Mouse (Mus musculus): ENCODE measurements at regions not wholly inside any gene's neighbourhood (a gene's known extent, or its start where the extent isn't known, plus 50 kb on each side); places are given as distances from the start of the nearest gene placed in this dataset.
A peak's percentile ranks its signal among the peaks of the same experiment; 100 is the strongest.

DNA sequence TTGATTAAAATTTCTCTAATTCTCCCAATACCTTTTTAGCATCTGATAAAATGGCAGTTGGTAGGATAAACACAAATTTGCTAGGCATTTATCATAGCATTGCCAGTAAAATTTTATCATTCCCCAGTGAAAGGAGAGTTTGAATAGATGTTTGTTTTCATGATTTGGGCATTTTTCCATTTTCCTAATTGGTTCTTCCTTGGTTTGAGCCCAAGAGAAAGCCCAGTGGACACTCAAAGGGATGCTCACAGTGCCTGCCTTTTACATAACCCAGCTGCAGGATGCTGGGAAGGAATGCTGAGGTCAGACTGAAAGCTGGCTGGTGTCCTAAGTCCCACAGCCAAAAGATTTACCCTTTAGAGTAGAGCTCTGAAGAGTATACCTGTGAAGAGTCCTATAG is 95.4 kb upstream of the Ogfrl1 start:
- no peaks in the 10 kb centered on the region for H3K9me3 ChIP-seq (ENCODE audit: control insufficient read depth, low read length)
- no peak overlapping the region for H3K9ac ChIP-seq (replicated peaks; ENCODE audit: low read depth, low read length)
- H3K27ac ChIP-seq (ENCODE audit: low read length), result no peak overlapping the region
- ATAC-seq, result no peak
- H3K4me1 ChIP-seq (replicated peaks; ENCODE audit: control insufficient read depth, insufficient read depth, low read length), result peaks cover 13% of the 10 kb centered on the region
- H3K4me2 ChIP-seq (ENCODE audit: low read length), result no peak overlapping the region
- no peaks in the 10 kb centered on the region for H3K36me3 ChIP-seq (ENCODE audit: control insufficient read depth, insufficient read depth)
- H3K4me3 ChIP-seq (replicated peaks; ENCODE audit: low read length), result no peak overlapping the region
- no peaks in the 10 kb centered on the region for H3K27me3 ChIP-seq (replicated peaks; ENCODE audit: control insufficient read depth, insufficient read depth, low read length)

- H3K4me2 ChIP-seq (ENCODE audit: low read length), result peak overlapping the region; percentile 31
- no peak overlapping the region for H3K9ac ChIP-seq (replicated peaks; ENCODE audit: low read depth, low read length)
- no peak overlapping the region for H3K4me3 ChIP-seq (replicated peaks; ENCODE audit: low read length)
- WGBS, result 29% methylated on average over 4 of the region's 4 CpGs
- H3K27ac ChIP-seq (ENCODE audit: low read length), result no peak overlapping the region
- ATAC-seq, result peak; percentile 51
- no peaks in the 10 kb centered on the region for H3K9me3 ChIP-seq (ENCODE audit: control insufficient read depth, low read length)
- H3K4me1 ChIP-seq (replicated peaks; ENCODE audit: control insufficient read depth, insufficient read depth, low read length), result peaks cover 8% of the 10 kb centered on the region
- no peaks in the 10 kb centered on the region for H3K36me3 ChIP-seq (ENCODE audit: control insufficient read depth, insufficient read depth)
- H3K27me3 ChIP-seq (replicated peaks; ENCODE audit: control insufficient read depth, insufficient read depth, low read length), result no peaks in the 10 kb centered on the region
Observed at GRCm38 (mm10) chr1:23495412-23495811, 97.8 kb upstream of the Ogfrl1 start.

GRCm38 (mm10) chr1:23520113-23520512 is 122.5 kb upstream of the Ogfrl1 start:
- no peak overlapping the region for H3K4me2 ChIP-seq (ENCODE audit: low read length)
- no peaks in the 10 kb centered on the region for H3K27me3 ChIP-seq (replicated peaks; ENCODE audit: control insufficient read depth, insufficient read depth, low read length)
- no peak overlapping the region for H3K27ac ChIP-seq (ENCODE audit: low read length)
- H3K9ac ChIP-seq (replicated peaks; ENCODE audit: low read depth, low read length), result no peak overlapping the region
- no peak for ATAC-seq
- no peaks in the 10 kb centered on the region for H3K9me3 ChIP-seq (ENCODE audit: control insufficient read depth, low read length)
- no peak overlapping the region for H3K4me3 ChIP-seq (replicated peaks; ENCODE audit: low read length)
- 13% methylated on average over 2 of the region's 2 CpGs for WGBS
- no peaks in the 10 kb centered on the region for H3K4me1 ChIP-seq (replicated peaks; ENCODE audit: control insufficient read depth, insufficient read depth, low read length)
- H3K36me3 ChIP-seq (ENCODE audit: control insufficient read depth, insufficient read depth), result no peaks in the 10 kb centered on the region

DNA sequence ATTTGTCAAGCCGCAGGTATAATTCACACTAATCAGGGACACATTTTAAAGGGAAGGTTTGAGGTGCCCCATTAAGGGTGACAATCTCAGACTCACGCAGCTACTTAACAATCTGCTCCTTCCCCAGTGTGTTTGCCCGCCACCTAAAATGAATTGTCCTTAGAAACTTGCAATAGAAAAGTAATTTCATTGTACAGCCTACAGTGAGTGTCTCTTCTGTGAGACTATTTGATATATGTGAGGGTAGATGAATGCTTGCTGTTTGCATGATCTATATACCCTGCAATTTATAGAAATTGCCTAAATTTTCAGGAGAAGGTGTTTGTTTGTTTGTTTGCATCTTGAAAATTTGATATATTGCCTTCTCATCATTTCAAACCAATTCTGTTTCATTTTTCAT is 135.1 kb upstream of the Ogfrl1 start:
- 60% methylated on average over 3 of the region's 3 CpGs for WGBS
- Histone ChIP-seq H3K4me3 (replicated peaks; ENCODE audit: low read length) (no peak overlapping the region), H3K27me3 (replicated peaks; ENCODE audit: control insufficient read depth, insufficient read depth, low read length) (no peaks in the 10 kb centered on the region), H3K4me1 (replicated peaks; ENCODE audit: control insufficient read depth, insufficient read depth, low read length) (no peaks in the 10 kb centered on the region), H3K9me3 (ENCODE audit: control insufficient read depth, low read length) (no peaks in the 10 kb centered on the region), H3K36me3 (ENCODE audit: control insufficient read depth, insufficient read depth) (no peaks in the 10 kb centered on the region), H3K27ac (ENCODE audit: low read length) (no peak overlapping the region), H3K4me2 (ENCODE audit: low read length) (no peak overlapping the region), H3K9ac (replicated peaks; ENCODE audit: low read depth, low read length) (no peak overlapping the region)
- no peak for ATAC-seq

- Histone ChIP-seq H3K9ac (replicated peaks; ENCODE audit: low read depth, low read length) (no peak overlapping the region), H3K4me3 (replicated peaks; ENCODE audit: low read length) (no peak overlapping the region), H3K9me3 (ENCODE audit: control insufficient read depth, low read length) (no peaks in the 10 kb centered on the region), H3K27ac (ENCODE audit: low read length) (no peak overlapping the region), H3K4me2 (ENCODE audit: low read length) (no peak overlapping the region), H3K4me1 (replicated peaks; ENCODE audit: control insufficient read depth, insufficient read depth, low read length) (no peaks in the 10 kb centered on the region), H3K27me3 (replicated peaks; ENCODE audit: control insufficient read depth, insufficient read depth, low read length) (no peaks in the 10 kb centered on the region), H3K36me3 (ENCODE audit: control insufficient read depth, insufficient read depth) (no peaks in the 10 kb centered on the region)
- 50% methylated on average over 10 of the region's 10 CpGs for WGBS
- no peak for ATAC-seq
Observed at GRCm38 (mm10) chr1:23536621-23537020, 139.0 kb upstream of the Ogfrl1 start.

- no peak overlapping the region for H3K27ac ChIP-seq (ENCODE audit: low read length)
Observed at GRCm38 (mm10) chr1:23538419-23538818, 140.8 kb upstream of the Ogfrl1 start.

GRCm38 (mm10) chr1:23540594-23540993 is 143.0 kb upstream of the Ogfrl1 start:
- 85% methylated on average over 7 of the region's 7 CpGs for WGBS
- ATAC-seq, result no peak
- H3K4me2 ChIP-seq (ENCODE audit: low read length), result no peak overlapping the region
- no peak overlapping the region for H3K4me3 ChIP-seq (replicated peaks; ENCODE audit: low read length)
- H3K4me1 ChIP-seq (replicated peaks; ENCODE audit: control insufficient read depth, insufficient read depth, low read length), result no peaks in the 10 kb centered on the region
- no peaks in the 10 kb centered on the region for H3K9me3 ChIP-seq (ENCODE audit: control insufficient read depth, low read length)
- H3K27ac ChIP-seq (ENCODE audit: low read length), result no peak overlapping the region
- no peak overlapping the region for H3K9ac ChIP-seq (replicated peaks; ENCODE audit: low read depth, low read length)
- H3K27me3 ChIP-seq (replicated peaks; ENCODE audit: control insufficient read depth, insufficient read depth, low read length), result no peaks in the 10 kb centered on the region
- no peaks in the 10 kb centered on the region for H3K36me3 ChIP-seq (ENCODE audit: control insufficient read depth, insufficient read depth)

More at GRCm38 (mm10) chr1:23538419-23538818, 140.8 kb upstream of the Ogfrl1 start:
- Histone ChIP-seq H3K4me3 (replicated peaks; ENCODE audit: low read length) (no peak overlapping the region), H3K27me3 (replicated peaks; ENCODE audit: control insufficient read depth, insufficient read depth, low read length) (no peaks in the 10 kb centered on the region), H3K9me3 (ENCODE audit: control insufficient read depth, low read length) (no peaks in the 10 kb centered on the region), H3K9ac (replicated peaks; ENCODE audit: low read depth, low read length) (no peak overlapping the region), H3K36me3 (ENCODE audit: control insufficient read depth, insufficient read depth) (no peaks in the 10 kb centered on the region), H3K4me1 (replicated peaks; ENCODE audit: control insufficient read depth, insufficient read depth, low read length) (no peaks in the 10 kb centered on the region), H3K4me2 (ENCODE audit: low read length) (no peak overlapping the region)
- 35% methylated on average over 6 of the region's 6 CpGs for WGBS
- no peak for ATAC-seq

DNA sequence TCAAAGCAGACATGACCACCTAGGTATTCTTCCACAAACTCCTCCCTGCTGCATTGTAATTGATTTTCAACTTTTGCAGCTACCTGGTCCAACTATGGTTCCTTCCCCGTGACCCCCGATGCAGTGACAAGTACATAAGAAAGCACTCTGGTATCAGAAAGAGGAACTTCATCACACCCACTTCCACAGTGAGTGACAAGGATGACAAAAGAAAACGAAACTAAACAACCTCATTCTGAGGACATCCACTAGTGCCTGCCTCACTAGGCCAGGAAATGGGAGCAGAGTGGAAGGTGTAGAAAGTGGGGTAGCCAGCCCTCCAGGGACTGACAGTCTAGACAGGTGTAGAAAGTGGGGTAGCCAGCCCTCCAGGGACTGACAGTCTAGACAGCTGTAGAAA is 158.2 kb upstream of the Ogfrl1 start:
- no peaks in the 10 kb centered on the region for H3K36me3 ChIP-seq (ENCODE audit: control insufficient read depth, insufficient read depth)

DNA sequence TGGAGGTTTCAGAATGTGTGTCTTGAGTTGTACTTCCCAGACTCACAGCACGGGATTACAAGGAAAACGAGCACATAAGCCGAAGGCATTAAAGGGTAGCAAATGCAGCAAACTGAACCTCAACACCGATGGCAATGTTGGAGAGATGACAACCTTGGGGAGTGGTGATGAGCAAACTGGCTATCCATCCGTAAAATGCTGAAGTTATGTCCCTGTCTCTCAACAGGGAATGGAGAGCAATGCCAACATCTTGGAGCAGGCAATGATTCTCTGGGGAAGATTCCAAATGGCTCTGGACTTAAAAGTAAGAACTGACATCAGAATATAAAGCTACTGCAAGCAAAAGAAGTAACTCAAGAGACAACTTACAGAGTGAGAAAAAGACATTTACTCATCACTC is 170.5 kb upstream of the Ogfrl1 start:
- no peaks in the 10 kb centered on the region for H3K27me3 ChIP-seq (replicated peaks; ENCODE audit: control insufficient read depth, insufficient read depth, low read length)
- WGBS, result 90% methylated on average over 5 of the region's 5 CpGs
- no peak for ATAC-seq
- H3K36me3 ChIP-seq (ENCODE audit: control insufficient read depth, insufficient read depth), result no peaks in the 10 kb centered on the region
- H3K9me3 ChIP-seq (ENCODE audit: control insufficient read depth, low read length), result no peaks in the 10 kb centered on the region
- H3K4me3 ChIP-seq (replicated peaks; ENCODE audit: low read length), result no peak overlapping the region
- H3K27ac ChIP-seq (ENCODE audit: low read length), result no peak overlapping the region
- H3K4me1 ChIP-seq (replicated peaks; ENCODE audit: control insufficient read depth, insufficient read depth, low read length), result no peaks in the 10 kb centered on the region
- no peak overlapping the region for H3K4me2 ChIP-seq (ENCODE audit: low read length)
- H3K9ac ChIP-seq (replicated peaks; ENCODE audit: low read depth, low read length), result no peak overlapping the region

More for the DNA sequence above, 158.2 kb upstream of the Ogfrl1 start:
- Histone ChIP-seq H3K27ac (ENCODE audit: low read length) (no peak overlapping the region), H3K4me2 (ENCODE audit: low read length) (no peak overlapping the region), H3K9me3 (ENCODE audit: control insufficient read depth, low read length) (no peaks in the 10 kb centered on the region), H3K4me3 (replicated peaks; ENCODE audit: low read length) (no peak overlapping the region), H3K9ac (replicated peaks; ENCODE audit: low read depth, low read length) (no peak overlapping the region), H3K4me1 (replicated peaks; ENCODE audit: control insufficient read depth, insufficient read depth, low read length) (no peaks in the 10 kb centered on the region), H3K27me3 (replicated peaks; ENCODE audit: control insufficient read depth, insufficient read depth, low read length) (no peaks in the 10 kb centered on the region)
- no peak for ATAC-seq
- WGBS, result 87% methylated on average over 3 of the region's 3 CpGs

GRCm38 (mm10) chr1:23574461-23574860 is 176.9 kb upstream of the Ogfrl1 start:
- Histone ChIP-seq H3K4me3 (replicated peaks; ENCODE audit: low read length) (no peak overlapping the region), H3K4me1 (replicated peaks; ENCODE audit: control insufficient read depth, insufficient read depth, low read length) (peaks cover 11% of the 10 kb centered on the region; the same call in 1 of the 2 replicates), H3K36me3 (ENCODE audit: control insufficient read depth, insufficient read depth) (no peaks in the 10 kb centered on the region), H3K9me3 (ENCODE audit: control insufficient read depth, low read length) (no peaks in the 10 kb centered on the region), H3K4me2 (ENCODE audit: low read length) (0 out of 2 replicates have a peak overlapping the region, but pooled peaks have one; percentile 0), H3K9ac (replicated peaks; ENCODE audit: low read depth, low read length) (no peak overlapping the region), H3K27ac (ENCODE audit: low read length) (no peak overlapping the region), H3K27me3 (replicated peaks; ENCODE audit: control insufficient read depth, insufficient read depth, low read length) (no peaks in the 10 kb centered on the region)
- 42% methylated on average over 7 of the region's 7 CpGs for WGBS
- no peak for ATAC-seq

Data from forebrain, embryonic 16.5 days (tissue).